Mouse (Mus musculus): ENCODE data around the gene Sohlh2. TPM values are rescaled to one million over a fixed set of nuclear protein-coding genes. Genes with fewer than 3 reads are reported as not detected.
A peak's percentile ranks its signal among the peaks of the same experiment; 100 is the strongest.

Gene Sohlh2
- polyA plus RNA-seq, 1 experiment from 2014 or later: not detected

GRCm38 (mm10) chr3:55213785-55214184 lies 32.0 kb downstream of the Sohlh2 start:
- Histone ChIP-seq H3K4me1 (no peaks in the 10 kb centered on the region), H3K27ac (no peak overlapping the region), H3K27me3 (replicated peaks) (no peaks in the 10 kb centered on the region), H3K9me3 (no peaks in the 10 kb centered on the region), H3K4me2 (replicated peaks) (no peak overlapping the region), H3K9ac (no peak overlapping the region), H3K36me3 (no peaks in the 10 kb centered on the region), H3K4me3 (no peak overlapping the region)
- no peak for ATAC-seq (ENCODE audit: low FRiP score, low read depth)
- 64% methylated on average over 4 of the region's 4 CpGs for WGBS

GRCm38 (mm10) chr3:55214413-55214812 lies 32.6 kb downstream of the Sohlh2 start:
- no peak overlapping the region for H3K4me3 ChIP-seq
- no peaks in the 10 kb centered on the region for H3K27me3 ChIP-seq (replicated peaks)
- H3K36me3 ChIP-seq: no peaks in the 10 kb centered on the region
- 80% methylated on average over 6 of the region's 6 CpGs for WGBS
- no peaks in the 10 kb centered on the region for H3K9me3 ChIP-seq
- no peaks in the 10 kb centered on the region for H3K4me1 ChIP-seq
- no peak for ATAC-seq (ENCODE audit: low FRiP score, low read depth)
- no peak overlapping the region for H3K9ac ChIP-seq
- no peak overlapping the region for H3K4me2 ChIP-seq (replicated peaks)
- no peak overlapping the region for H3K27ac ChIP-seq

GRCm38 (mm10) chr3:55222502-55222901 lies 40.7 kb downstream of the Sohlh2 start:
- peaks cover 7% of the 10 kb centered on the region; the same call in 1 of the 2 replicates for H3K4me1 ChIP-seq
- peaks cover 9% of the 10 kb centered on the region; the same call in 1 of the 2 replicates for H3K9me3 ChIP-seq
- no peaks in the 10 kb centered on the region for H3K36me3 ChIP-seq
- no peak overlapping the region for H3K4me3 ChIP-seq
- WGBS: 82% methylated on average over 2 of the region's 2 CpGs
- ATAC-seq (ENCODE audit: low FRiP score, low read depth): no peak
- H3K27ac ChIP-seq: no peak overlapping the region
- H3K27me3 ChIP-seq (replicated peaks): no peaks in the 10 kb centered on the region
- H3K9ac ChIP-seq: no peak overlapping the region
- no peak overlapping the region for H3K4me2 ChIP-seq (replicated peaks)

- no peak overlapping the region for H3K4me2 ChIP-seq (replicated peaks)
- peaks cover 9% of the 10 kb centered on the region; the same call in 1 of the 2 replicates for H3K9me3 ChIP-seq
- 78% methylated on average over 3 of the region's 3 CpGs for WGBS
- no peak overlapping the region for H3K4me3 ChIP-seq
- H3K27me3 ChIP-seq (replicated peaks): no peaks in the 10 kb centered on the region
- H3K9ac ChIP-seq: no peak overlapping the region
- no peak overlapping the region for H3K27ac ChIP-seq
- ATAC-seq (ENCODE audit: low FRiP score, low read depth): no peak
- H3K4me1 ChIP-seq: peaks cover 7% of the 10 kb centered on the region; the same call in 1 of the 2 replicates
- H3K36me3 ChIP-seq: no peaks in the 10 kb centered on the region
Observed at GRCm38 (mm10) chr3:55223862-55224261, 42.0 kb downstream of the Sohlh2 start.

GRCm38 (mm10) chr3:55226501-55227213 lies 44.8 kb downstream of the Sohlh2 start:
- peak overlapping the region; percentile 17; the same call in 1 of the 2 replicates for H3K4me2 ChIP-seq (replicated peaks)
- WGBS: 33% methylated on average over 18 of the region's 18 CpGs
- no peak overlapping the region for H3K9ac ChIP-seq
- H3K27ac ChIP-seq: no peak overlapping the region
- ATAC-seq (ENCODE audit: low FRiP score, low read depth): no peak
- no peaks in the 10 kb centered on the region for H3K36me3 ChIP-seq
- peaks cover 7% of the 10 kb centered on the region; the same call in 1 of the 2 replicates for H3K4me1 ChIP-seq
- H3K9me3 ChIP-seq: peaks cover 4% of the 10 kb centered on the region; the same call in 1 of the 2 replicates
- no peak overlapping the region for H3K4me3 ChIP-seq
- no peaks in the 10 kb centered on the region for H3K27me3 ChIP-seq (replicated peaks)

- no peak overlapping the region for H3K27ac ChIP-seq
- ATAC-seq (ENCODE audit: low FRiP score, low read depth): no peak
- no peak overlapping the region for H3K4me2 ChIP-seq (replicated peaks)
- 45% methylated on average over 4 of the region's 4 CpGs for WGBS
- peaks cover 4% of the 10 kb centered on the region; the same call in 1 of the 2 replicates for H3K9me3 ChIP-seq
- peaks cover 7% of the 10 kb centered on the region; the same call in 1 of the 2 replicates for H3K4me1 ChIP-seq
- no peaks in the 10 kb centered on the region for H3K36me3 ChIP-seq
- H3K9ac ChIP-seq: no peak overlapping the region
- no peak overlapping the region for H3K4me3 ChIP-seq
- H3K27me3 ChIP-seq (replicated peaks): no peaks in the 10 kb centered on the region
Observed at GRCm38 (mm10) chr3:55227214-55227581, 45.4 kb downstream of the Sohlh2 start.

GRCm38 (mm10) chr3:55241730-55242421 lies 60.0 kb downstream of the Sohlh2 start, which contains the start of gene Dclk1:
Dclk1 (plus strand) TSS chr3:55242364.
- Histone ChIP-seq H3K4me3 (peak within 1 kb of the TSS; percentile 71), H3K9ac (peak within 1 kb of the TSS; percentile 91), H3K4me2 (replicated peaks) (peak within 1 kb of the TSS; percentile 59), H3K4me1 (peaks cover 15% of the 10 kb centered on the region; the same call in 1 of the 2 replicates), H3K36me3 (peaks cover 1% of the 10 kb centered on the region; the same call in 1 of the 2 replicates), H3K27ac (peak within 1 kb of the TSS; percentile 91), H3K27me3 (replicated peaks) (no peaks in the 10 kb centered on the region), H3K9me3 (no peaks in the 10 kb centered on the region)
- WGBS: 36% methylated on average over 10 of the region's 10 CpGs
- ATAC-seq (ENCODE audit: low FRiP score, low read depth): no peak; the same call in 1 of the 2 replicates

GRCm38 (mm10) chr3:55242422-55243055 lies 60.7 kb downstream of the Sohlh2 start:
- peak overlapping the region; percentile 91 for H3K27ac ChIP-seq
- H3K36me3 ChIP-seq: peaks cover 8% of the 10 kb centered on the region; the same call in 1 of the 2 replicates
- ATAC-seq (ENCODE audit: low FRiP score, low read depth): peak; percentile 97
- H3K4me2 ChIP-seq (replicated peaks): peak overlapping the region; percentile 59
- under 1% methylated on average over 44 of the region's 45 CpGs for WGBS
- no peaks in the 10 kb centered on the region for H3K9me3 ChIP-seq
- peak overlapping the region; percentile 91 for H3K9ac ChIP-seq
- peak overlapping the region; percentile 71 for H3K4me3 ChIP-seq
- no peaks in the 10 kb centered on the region for H3K27me3 ChIP-seq (replicated peaks)
- H3K4me1 ChIP-seq: peaks cover 15% of the 10 kb centered on the region; the same call in 1 of the 2 replicates

- H3K4me2 ChIP-seq (replicated peaks): peak overlapping the region; percentile 59
- H3K36me3 ChIP-seq: peaks cover 13% of the 10 kb centered on the region
- peak overlapping the region; percentile 91 for H3K9ac ChIP-seq
- H3K9me3 ChIP-seq: no peaks in the 10 kb centered on the region
- WGBS: 0% methylated on average over 8 of the region's 8 CpGs
- peak overlapping the region; percentile 71 for H3K4me3 ChIP-seq
- peaks cover 15% of the 10 kb centered on the region; the same call in 1 of the 2 replicates for H3K4me1 ChIP-seq
- peak; percentile 72 for ATAC-seq (ENCODE audit: low FRiP score, low read depth)
- H3K27me3 ChIP-seq (replicated peaks): no peaks in the 10 kb centered on the region
- H3K27ac ChIP-seq: peak overlapping the region; percentile 91; the same call in 1 of the 2 replicates
Observed at GRCm38 (mm10) chr3:55243056-55243471, 61.2 kb downstream of the Sohlh2 start.

GRCm38 (mm10) chr3:55244087-55244486 lies 62.3 kb downstream of the Sohlh2 start:
- Histone ChIP-seq H3K27ac (no peak overlapping the region), H3K4me2 (replicated peaks) (peak overlapping the region; percentile 59), H3K4me1 (peaks cover 20% of the 10 kb centered on the region), H3K27me3 (replicated peaks) (no peaks in the 10 kb centered on the region), H3K36me3 (peaks cover 19% of the 10 kb centered on the region), H3K4me3 (peak overlapping the region; percentile 71), H3K9ac (peak overlapping the region; percentile 91), H3K9me3 (no peaks in the 10 kb centered on the region)
- 75% methylated on average over 6 of the region's 6 CpGs for WGBS
- no peak for ATAC-seq (ENCODE audit: low FRiP score, low read depth)

- peaks cover 28% of the 10 kb centered on the region for H3K4me1 ChIP-seq
- ATAC-seq (ENCODE audit: low FRiP score, low read depth): no peak
- H3K4me3 ChIP-seq: no peak overlapping the region
- peaks cover 19% of the 10 kb centered on the region for H3K36me3 ChIP-seq
- H3K4me2 ChIP-seq (replicated peaks): no peak overlapping the region
- no peak overlapping the region for H3K27ac ChIP-seq
- no peaks in the 10 kb centered on the region for H3K9me3 ChIP-seq
- H3K27me3 ChIP-seq (replicated peaks): no peaks in the 10 kb centered on the region
- no peak overlapping the region for H3K9ac ChIP-seq
- 87% methylated on average over 12 of the region's 12 CpGs for WGBS
Observed at GRCm38 (mm10) chr3:55246618-55247272, 64.9 kb downstream of the Sohlh2 start.
